In the genomic region with DNA sequence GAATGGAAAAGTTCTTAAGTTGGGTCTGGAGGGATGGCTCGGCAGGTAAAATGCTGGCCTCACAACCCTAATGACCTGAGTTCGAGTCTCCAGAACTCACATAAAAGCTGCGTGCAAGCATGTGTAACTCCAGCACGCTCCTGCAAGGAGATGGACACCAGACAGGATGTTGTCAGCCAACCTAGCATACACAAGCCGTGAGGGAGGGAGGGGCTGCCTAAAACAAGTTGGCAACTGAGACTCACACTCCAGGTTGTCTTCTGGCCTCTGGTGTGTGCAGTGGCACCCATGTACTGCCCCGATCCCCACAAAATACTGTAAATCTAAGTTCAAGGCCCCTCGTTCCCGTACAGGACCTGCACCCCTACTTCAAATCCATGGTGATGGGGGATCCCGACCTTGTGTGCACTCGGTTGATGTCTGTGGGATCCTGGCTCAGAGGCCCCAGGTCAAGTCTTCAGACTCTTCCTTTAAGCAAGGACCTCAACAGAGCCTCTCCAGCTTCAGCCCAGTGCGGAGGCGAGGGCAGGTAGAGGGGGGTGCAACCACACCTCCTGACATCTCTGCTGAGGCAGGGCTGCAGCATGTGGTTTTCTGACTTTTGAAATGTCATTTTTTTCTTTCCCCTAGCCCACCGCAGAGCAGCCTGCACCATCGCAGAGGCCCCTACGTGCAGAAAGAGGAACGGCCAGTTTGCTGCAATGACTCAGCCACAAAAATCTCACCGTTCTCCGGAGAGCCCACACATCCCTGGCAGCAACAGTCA, we compare ENCODE assay signal across 13 mouse cellular contexts. TPM values are rescaled to one million over a fixed set of nuclear protein-coding genes. Genes with fewer than 3 reads are reported as not detected.
DNase-seq lines count a peak whose midpoint lies in the region; ATAC-seq and TF ChIP-seq lines count a peak whose summit lies in the region.
"Had no signal": no experiment of that assay in that cellular context is flagged by ENCODE, and none has a peak within 500 bp of the region (broad histone marks: within the 10 kb centered on the region; RNA-seq: fewer than 3 reads in every experiment).

No protein-coding gene starts in this region.

- 78% methylated on average over 18 of the region's 18 CpGs for WGBS in stomach, embryonic 15.5 days
- WGBS in stomach, postnatal 0 days = 69% methylated on average over 18 of the region's 18 CpGs
- WGBS in embryonic facial prominence, embryonic 13.5 days = 83% methylated on average over 18 of the region's 18 CpGs
- 89% methylated on average over 18 of the region's 18 CpGs for WGBS in kidney, embryonic 14.5 days

- TF ChIP-seq CTCF in stomach, postnatal 0 days (IDR thresholded peaks at IDR 0.05; ENCODE audit: low read depth) = no peak

- H3K4me2 ChIP-seq in stomach, embryonic 15.5 days = no peak overlapping the region
- H3K4me2 ChIP-seq in stomach, postnatal 0 days (replicated peaks; ENCODE audit: low read depth) = no peak overlapping the region
- H3K4me2 ChIP-seq in embryonic facial prominence, embryonic 13.5 days = no peak overlapping the region
- H3K4me2 ChIP-seq in kidney, embryonic 14.5 days (replicated peaks; ENCODE audit: low read depth, low read length) = no peak overlapping the region
- H3K4me2 ChIP-seq: neural tube, embryonic 13.5 days had no signal

- DNase-seq in stomach, postnatal 0 days (ENCODE audit: low spot score) = no peak
- DNase-seq in thymus, postnatal 4 days = peak; percentile 67
- DNase-seq in frontal cortex, adult 2 months (ENCODE audit: extremely low spot score in 1 of 2, low spot score in 1 of 2) = no peak
- DNase-seq in layer of hippocampus, postnatal 25 days (ENCODE audit: extremely low spot score in 1 of 2, low spot score in 1 of 2) = no peak
- DNase-seq: cerebellum, adult 8-10 months had no signal

- no peaks in the 10 kb centered on the region for H3K9me3 ChIP-seq in stomach, embryonic 15.5 days
- no peaks in the 10 kb centered on the region for H3K9me3 ChIP-seq in stomach, postnatal 0 days (ENCODE audit: control insufficient read depth, low read length)
- no peaks in the 10 kb centered on the region for H3K9me3 ChIP-seq in embryonic facial prominence, embryonic 13.5 days
- no peaks in the 10 kb centered on the region for H3K9me3 ChIP-seq in kidney, embryonic 14.5 days (ENCODE audit: control insufficient read depth, low read length)
- H3K9me3 ChIP-seq: forebrain, embryonic 12.5 days; neural tube, embryonic 13.5 days had no signal

- H3K9ac ChIP-seq in stomach, embryonic 15.5 days = no peak overlapping the region
- no peak overlapping the region for H3K9ac ChIP-seq in stomach, postnatal 0 days (ENCODE audit: low read length)
- H3K9ac ChIP-seq in embryonic facial prominence, embryonic 13.5 days = 0 out of 2 replicates have a peak overlapping the region, but pooled peaks have one; percentile 32
- H3K9ac ChIP-seq in kidney, embryonic 14.5 days (ENCODE audit: low read depth, low read length) = no peak overlapping the region
- H3K9ac ChIP-seq: neural tube, embryonic 13.5 days had no signal

- no peaks in the 10 kb centered on the region; the same call in 1 of the 2 replicates for H3K36me3 ChIP-seq in stomach, embryonic 15.5 days
- no peaks in the 10 kb centered on the region for H3K36me3 ChIP-seq in stomach, postnatal 0 days (ENCODE audit: control insufficient read depth, insufficient read depth, low read length)
- H3K36me3 ChIP-seq in embryonic facial prominence, embryonic 13.5 days = peaks cover 15% of the 10 kb centered on the region
- peaks cover 4% of the 10 kb centered on the region; the same call in 1 of the 2 replicates for H3K36me3 ChIP-seq in kidney, embryonic 14.5 days (ENCODE audit: control insufficient read depth, insufficient read depth, low read length)

- 0 out of 2 replicates have a peak overlapping the region, but pooled peaks have one; percentile 5 for H3K4me3 ChIP-seq in stomach, embryonic 15.5 days (replicated peaks)
- H3K4me3 ChIP-seq in stomach, postnatal 0 days (ENCODE audit: low read depth, low read length) = no peak overlapping the region
- no peak overlapping the region for H3K4me3 ChIP-seq in embryonic facial prominence, embryonic 13.5 days
- no peak overlapping the region for H3K4me3 ChIP-seq in kidney, embryonic 14.5 days (ENCODE audit: low read length)
- H3K4me3 ChIP-seq: neural tube, embryonic 13.5 days had no signal

- no peaks in the 10 kb centered on the region for H3K27me3 ChIP-seq in stomach, embryonic 15.5 days (replicated peaks)
- H3K27me3 ChIP-seq in stomach, postnatal 0 days (ENCODE audit: control insufficient read depth, insufficient read depth, low read length) = no peaks in the 10 kb centered on the region
- H3K27me3 ChIP-seq in embryonic facial prominence, embryonic 13.5 days = no peaks in the 10 kb centered on the region
- H3K27me3 ChIP-seq in kidney, embryonic 14.5 days (ENCODE audit: control insufficient read depth, insufficient read depth, low read length) = no peaks in the 10 kb centered on the region
- H3K27me3 ChIP-seq: forebrain, embryonic 12.5 days; neural tube, embryonic 13.5 days had no signal

- ATAC-seq in stomach, embryonic 15.5 days (ENCODE audit: insufficient read depth, low FRiP score, low read depth) = no peak
- no peak for ATAC-seq in stomach, postnatal 0 days (ENCODE audit: low FRiP score, low TSS enrichment)
- ATAC-seq in embryonic facial prominence, embryonic 13.5 days (ENCODE audit: insufficient number of reproducible peaks, insufficient read depth, low FRiP score, low TSS enrichment, low read depth) = no peak
- ATAC-seq in megakaryocyte, adult 5-6 weeks (ENCODE audit: poor library complexity, severe bottlenecking) = peak; percentile 31
- ATAC-seq in kidney, embryonic 14.5 days (ENCODE audit: low FRiP score, low TSS enrichment) = no peak
- ATAC-seq: hindbrain, embryonic 16.5 days had no signal

- peaks cover 51% of the 10 kb centered on the region for H3K4me1 ChIP-seq in stomach, embryonic 15.5 days
- H3K4me1 ChIP-seq in stomach, postnatal 0 days (replicated peaks; ENCODE audit: control insufficient read depth, insufficient read depth) = peaks cover 15% of the 10 kb centered on the region
- peaks cover 77% of the 10 kb centered on the region for H3K4me1 ChIP-seq in embryonic facial prominence, embryonic 13.5 days
- peaks cover 42% of the 10 kb centered on the region for H3K4me1 ChIP-seq in kidney, embryonic 14.5 days (ENCODE audit: control insufficient read depth, insufficient read depth, low read length)

- TF ChIP-seq EP300 in stomach, postnatal 0 days (optimal IDR thresholded peaks at IDR 0.05) = no peak

- H3K27ac ChIP-seq in stomach, embryonic 15.5 days = 0 out of 2 replicates have a peak overlapping the region, but pooled peaks have one; percentile 94
- no peak overlapping the region for H3K27ac ChIP-seq in stomach, postnatal 0 days (replicated peaks)
- H3K27ac ChIP-seq in embryonic facial prominence, embryonic 13.5 days = no peak overlapping the region
- H3K27ac ChIP-seq in kidney, embryonic 14.5 days (ENCODE audit: low read depth, low read length) = no peak overlapping the region

RNA-seq across cellular contexts. Expression of gene Akna, which starts 2.4 kb away (rescaled TPM):
- 6.7 and 7.0 TPM in 2 replicates for polyA plus RNA-seq in stomach, embryonic 15.5 days (2015; fragmentation: Nextera tagmentation; extraction: Ambion mirVana)
- polyA plus RNA-seq in stomach, postnatal 0 days (2015; fragmentation: Nextera tagmentation; extraction: Ambion mirVana) = 2.0 and 2.2 TPM in 2 replicates
- polyA plus RNA-seq in embryonic facial prominence, embryonic 13.5 days (2015; fragmentation: Nextera tagmentation; extraction: Ambion mirVana) = 9.7 and 10.0 TPM in 2 replicates
- total RNA-seq in megakaryocyte, adult 5-6 weeks (2015) = 84.6 and 91.2 TPM in 2 replicates
- total RNA-seq in megakaryocyte, adult 5-6 weeks (2017) = 43.5 and 56.7 TPM in 2 replicates
- 2.7 and 3.1 TPM in 2 replicates for polyA plus RNA-seq in frontal cortex, adult 2 months (2012; rRNA removed)
- 1 to 10 TPM; 2.6 to 4.4 TPM for total RNA-seq in layer of hippocampus, postnatal 25 days (2021)
- 4.1 and 7.3 TPM in 2 replicates for polyA plus RNA-seq in kidney, embryonic 14.5 days (2014; fragmentation: Nextera tagmentation; extraction: Ambion mirVana)

RNA-seq across cellular contexts. Expression of gene Orm2, which starts 38.5 kb away (rescaled TPM):
- polyA plus RNA-seq in stomach, embryonic 15.5 days (2015; fragmentation: Nextera tagmentation; extraction: Ambion mirVana) = not detected in 2 replicates
- not detected in 2 replicates for polyA plus RNA-seq in stomach, postnatal 0 days (2015; fragmentation: Nextera tagmentation; extraction: Ambion mirVana)
- not detected in 2 replicates for polyA plus RNA-seq in embryonic facial prominence, embryonic 13.5 days (2015; fragmentation: Nextera tagmentation; extraction: Ambion mirVana)
- not detected in 2 replicates for total RNA-seq in megakaryocyte, adult 5-6 weeks (2015)
- total RNA-seq in megakaryocyte, adult 5-6 weeks (2017) = not detected in 2 replicates
- polyA plus RNA-seq in frontal cortex, adult 2 months (2012; rRNA removed) = 0.15 TPM in 1 of 2 replicates, not detected in the other
- total RNA-seq in layer of hippocampus, postnatal 25 days (2021) = not detected
- not detected in 2 replicates for polyA plus RNA-seq in kidney, embryonic 14.5 days (2014; fragmentation: Nextera tagmentation; extraction: Ambion mirVana)
- total RNA-seq: left cerebral cortex, postnatal 25 days had no signal
- polyA plus RNA-seq: forebrain, embryonic 12.5 days; hindbrain, embryonic 16.5 days; neural tube, embryonic 13.5 days had no signal

RNA-seq across cellular contexts. Expression of gene Orm3, which starts 44.8 kb away (rescaled TPM):
- not detected in 2 replicates for polyA plus RNA-seq in stomach, embryonic 15.5 days (2015; fragmentation: Nextera tagmentation; extraction: Ambion mirVana)
- not detected in 2 replicates for polyA plus RNA-seq in stomach, postnatal 0 days (2015; fragmentation: Nextera tagmentation; extraction: Ambion mirVana)
- polyA plus RNA-seq in embryonic facial prominence, embryonic 13.5 days (2015; fragmentation: Nextera tagmentation; extraction: Ambion mirVana) = not detected in 2 replicates
- total RNA-seq in megakaryocyte, adult 5-6 weeks (2015) = not detected in 2 replicates
- not detected in 2 replicates for total RNA-seq in megakaryocyte, adult 5-6 weeks (2017)
- not detected in 2 replicates for polyA plus RNA-seq in frontal cortex, adult 2 months (2012; rRNA removed)
- total RNA-seq in layer of hippocampus, postnatal 25 days (2021) = not detected
- not detected in 2 replicates for polyA plus RNA-seq in kidney, embryonic 14.5 days (2014; fragmentation: Nextera tagmentation; extraction: Ambion mirVana)
- total RNA-seq: left cerebral cortex, postnatal 25 days had no signal
- polyA plus RNA-seq: forebrain, embryonic 12.5 days; hindbrain, embryonic 16.5 days; neural tube, embryonic 13.5 days had no signal

RNA-seq across cellular contexts. Expression of gene Orm1, which starts 56.4 kb away (rescaled TPM):
- 0.18 TPM in 1 of 2 replicates, not detected in the other for polyA plus RNA-seq in stomach, embryonic 15.5 days (2015; fragmentation: Nextera tagmentation; extraction: Ambion mirVana)
- 16.3 and 17.4 TPM in 2 replicates for polyA plus RNA-seq in stomach, postnatal 0 days (2015; fragmentation: Nextera tagmentation; extraction: Ambion mirVana)
- not detected in 2 replicates for polyA plus RNA-seq in embryonic facial prominence, embryonic 13.5 days (2015; fragmentation: Nextera tagmentation; extraction: Ambion mirVana)
- 18.3 and 25.9 TPM in 2 replicates for total RNA-seq in megakaryocyte, adult 5-6 weeks (2015)
- 28.3 and 30.2 TPM in 2 replicates for total RNA-seq in megakaryocyte, adult 5-6 weeks (2017)
- polyA plus RNA-seq in frontal cortex, adult 2 months (2012; rRNA removed) = 0.12 TPM in 1 of 2 replicates, not detected in the other
- total RNA-seq in layer of hippocampus, postnatal 25 days (2021) = not detected
- polyA plus RNA-seq in kidney, embryonic 14.5 days (2014; fragmentation: Nextera tagmentation; extraction: Ambion mirVana) = not detected in 2 replicates
- total RNA-seq: left cerebral cortex, postnatal 25 days had no signal
- polyA plus RNA-seq: forebrain, embryonic 12.5 days; hindbrain, embryonic 16.5 days; neural tube, embryonic 13.5 days had no signal
